Mouse (Mus musculus): ENCODE results near the gene Ccdc142.

DNA sequence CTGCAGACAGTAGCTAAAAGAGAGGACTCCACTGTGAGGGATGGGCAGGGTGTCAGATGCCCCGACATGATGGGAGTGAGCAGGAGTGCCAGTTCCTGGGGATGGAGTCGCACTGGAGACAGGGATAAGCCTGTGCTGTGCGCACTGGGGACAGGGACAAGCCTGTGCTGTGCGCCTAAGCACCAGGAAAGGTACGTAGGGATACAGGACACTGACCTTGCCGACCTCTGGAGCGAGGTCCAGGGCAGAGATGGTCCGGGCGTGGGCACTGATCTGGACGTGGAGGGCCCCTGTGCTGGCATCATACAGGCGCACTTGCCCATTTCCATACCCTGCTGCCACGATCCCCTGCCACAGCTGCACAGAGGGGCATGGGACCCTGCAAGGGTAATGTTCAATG, 51.6 kb downstream of the Ccdc142 start:
- TF ChIP-seq CTCF (IDR thresholded peaks at IDR 0.05; ENCODE audit: low read depth, low read length), result no peak
- no peak for TF ChIP-seq POLR2A (IDR thresholded peaks at IDR 0.05; ENCODE audit: extremely low read depth, insufficient read depth, low read length)
